21 mouse cellular contexts compared by ENCODE assay signal in the genomic region with DNA sequence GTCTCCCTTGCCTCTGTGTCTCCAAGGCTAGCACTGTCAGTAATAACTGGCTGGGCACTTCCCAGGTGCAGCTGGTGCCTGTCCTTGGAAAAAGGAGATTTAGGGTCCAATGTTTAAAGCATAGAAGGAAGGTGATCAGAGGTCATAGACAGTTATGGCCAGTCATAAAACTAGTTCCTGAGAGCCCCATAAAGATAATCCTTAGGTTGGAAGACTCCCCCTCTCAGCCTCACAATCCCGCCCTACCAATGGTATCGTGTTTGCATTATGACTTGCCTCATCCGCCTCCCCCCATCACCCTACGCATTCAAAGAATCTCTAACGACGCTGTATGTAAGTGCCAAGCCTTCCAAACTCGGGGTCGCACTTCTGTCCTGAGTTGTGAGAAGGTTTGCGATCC. TPM values are rescaled to one million over a fixed set of nuclear protein-coding genes. Genes with fewer than 3 reads are reported as not detected.
"Had no signal": no experiment of that assay in that cellular context is flagged by ENCODE, and none has a peak within 500 bp of the region (broad histone marks: within the 10 kb centered on the region; RNA-seq: fewer than 3 reads in every experiment).

No protein-coding gene starts in this region.

- H3K27me3 ChIP-seq: stomach, embryonic 15.5 days had no signal

- DNase-seq: kidney, postnatal 4 days; liver; liver, embryonic 13.5 days; liver, postnatal 0 days; lung, postnatal 14 days; spleen, adult 18-20 months; thymus, adult 2 months had no signal

- H3K4me2 ChIP-seq: limb, embryonic 12.5 days; liver, embryonic 13.5 days; lung, embryonic 15.5 days; midbrain, embryonic 11.5 days; midbrain, embryonic 15.5 days; neural tube, embryonic 12.5 days; stomach, embryonic 15.5 days had no signal

- ATAC-seq: liver, postnatal 0 days; midbrain, embryonic 15.5 days had no signal

- H3K27ac ChIP-seq: kidney, postnatal 0 days; layer of hippocampus, adult 2 months; limb, embryonic 12.5 days; lung, embryonic 15.5 days; macrophage; midbrain, embryonic 15.5 days; neural tube, embryonic 12.5 days; stomach, embryonic 15.5 days had no signal

- H3K9me3 ChIP-seq: limb, embryonic 12.5 days; liver, embryonic 13.5 days; lung, embryonic 15.5 days; megakaryocyte, embryonic 14.5 days; midbrain, embryonic 15.5 days; neural tube, embryonic 12.5 days; stomach, embryonic 15.5 days had no signal

- H3K36me3 ChIP-seq: limb, embryonic 12.5 days; liver, embryonic 13.5 days; lung, embryonic 15.5 days; midbrain, embryonic 15.5 days; neural tube, embryonic 12.5 days; stomach, embryonic 15.5 days had no signal

- H3K9ac ChIP-seq: limb, embryonic 12.5 days; liver, embryonic 13.5 days; liver, postnatal 0 days; lung, embryonic 15.5 days; midbrain, embryonic 15.5 days; neural tube, embryonic 12.5 days; stomach, embryonic 15.5 days had no signal

- H3K4me3 ChIP-seq: layer of hippocampus, adult 2 months; limb, embryonic 12.5 days; liver, embryonic 13.5 days; lung, embryonic 15.5 days; megakaryocyte, embryonic 14.5 days; midbrain, embryonic 15.5 days; neural tube, embryonic 12.5 days; stomach, embryonic 15.5 days had no signal

RNA-seq across cellular contexts. Expression of gene Igfals, which starts 21.3 kb away (rescaled TPM):
- total RNA-seq: layer of hippocampus, postnatal 10 days; left cerebral cortex, postnatal 36 days; monocyte, adult 5-6 weeks; neutrophil, adult 5-6 weeks had no signal
- polyA plus RNA-seq: macrophage had no signal

RNA-seq across cellular contexts. Expression of gene Meiob, which starts 40.4 kb away (rescaled TPM):
- total RNA-seq: layer of hippocampus, adult 2 months; layer of hippocampus, postnatal 10 days; left cerebral cortex, postnatal 36 days; monocyte, adult 5-6 weeks; neutrophil, adult 5-6 weeks had no signal
- polyA plus RNA-seq: limb, embryonic 12.5 days; lung, embryonic 15.5 days; macrophage; midbrain, embryonic 11.5 days; midbrain, embryonic 15.5 days; neural tube, embryonic 12.5 days; thymus, adult 2 months had no signal
